Mouse (Mus musculus): ENCODE measurements around the gene Dlg4. TPM values are rescaled to one million over a fixed set of nuclear protein-coding genes. Genes with fewer than 3 reads are reported as not detected.

The Dlg4 gene
- polyA plus RNA-seq (2016; fragmentation: Nextera tagmentation; extraction: Ambion mirVana), result 12.6 and 13.2 TPM in 2 replicates

- no peak for DNase-seq (ENCODE audit: low spot score)
- no peaks in the 10 kb centered on the region for H3K27me3 ChIP-seq (replicated peaks; ENCODE audit: low read depth, poor library complexity, severe bottlenecking)
- H3K9me3 ChIP-seq, result no peaks in the 10 kb centered on the region
- H3K27ac ChIP-seq (replicated peaks), result peak within 1 kb of the TSS; percentile 97
- H3K4me1 ChIP-seq, result peaks cover 79% of the 10 kb centered on the region
- peaks cover 29% of the 10 kb centered on the region for H3K36me3 ChIP-seq (replicated peaks)
- WGBS, result 72% methylated on average over 3 of the region's 3 CpGs
- H3K4me3 ChIP-seq, result peak within 1 kb of the TSS; percentile 86
Observed at GRCm38 (mm10) chr11:70016669-70017068, at the start of gene Dlg4. Gene Dlg4 (plus strand): TSS chr11:70016942.

DNA sequence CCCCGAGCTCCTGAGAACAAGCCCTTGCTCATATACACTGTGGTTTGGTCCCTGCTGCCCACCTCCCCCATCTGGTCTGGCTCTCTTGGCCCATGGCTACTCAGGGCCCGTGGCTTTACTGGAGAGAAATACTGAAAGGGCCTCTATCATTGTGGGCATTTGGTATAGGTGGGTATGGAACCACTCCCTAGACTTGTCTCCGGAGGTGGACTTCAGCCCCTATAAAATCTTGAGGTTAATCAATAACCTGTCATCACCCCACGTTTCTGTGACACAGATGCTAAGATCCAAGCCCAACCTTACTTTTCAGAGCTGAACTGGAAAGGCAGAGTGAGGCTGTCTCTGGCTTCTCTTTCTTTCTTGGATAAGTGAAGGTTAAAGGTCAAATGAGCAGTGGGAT, 47.9 kb upstream of the Dlg4 start:
- H3K27ac ChIP-seq (replicated peaks), result no peak overlapping the region
- peaks cover 50% of the 10 kb centered on the region for H3K27me3 ChIP-seq (replicated peaks; ENCODE audit: low read depth, poor library complexity, severe bottlenecking)
- WGBS, result 89% methylated on average over 4 of the region's 4 CpGs
- H3K4me3 ChIP-seq, result no peak overlapping the region
- H3K9me3 ChIP-seq, result no peaks in the 10 kb centered on the region
- DNase-seq (ENCODE audit: low spot score), result no peak
- H3K36me3 ChIP-seq (replicated peaks), result peaks cover 62% of the 10 kb centered on the region
- H3K4me1 ChIP-seq, result peaks cover 19% of the 10 kb centered on the region

DNA sequence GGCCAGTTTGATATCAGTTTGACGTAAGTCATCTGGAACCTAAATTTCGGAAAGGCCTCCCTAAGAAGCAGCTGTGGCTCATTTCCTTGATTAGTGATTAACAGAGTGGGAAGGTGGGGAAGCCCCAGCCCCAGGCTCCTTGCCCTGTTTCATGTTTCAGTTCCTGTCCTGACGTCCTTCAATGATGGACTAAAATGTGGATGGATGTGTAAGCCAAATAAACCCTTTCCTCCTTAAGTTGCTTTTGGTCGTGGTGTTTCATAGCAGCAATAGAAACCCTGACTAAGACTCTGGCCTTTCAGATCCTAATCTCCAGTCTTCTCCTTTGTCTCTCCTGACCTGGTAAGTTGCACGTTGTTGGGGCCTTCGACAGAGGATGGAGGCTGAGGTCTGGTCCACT, 46.5 kb upstream of the Dlg4 start:
- no peak for DNase-seq (ENCODE audit: low spot score)
- Histone ChIP-seq H3K27ac (replicated peaks) (no peak overlapping the region), H3K4me1 (peaks cover 17% of the 10 kb centered on the region), H3K27me3 (replicated peaks; ENCODE audit: low read depth, poor library complexity, severe bottlenecking) (peaks cover 36% of the 10 kb centered on the region), H3K9me3 (no peaks in the 10 kb centered on the region), H3K4me3 (no peak overlapping the region), H3K36me3 (replicated peaks) (peaks cover 76% of the 10 kb centered on the region)
- 84% methylated on average over 6 of the region's 6 CpGs for WGBS

DNA sequence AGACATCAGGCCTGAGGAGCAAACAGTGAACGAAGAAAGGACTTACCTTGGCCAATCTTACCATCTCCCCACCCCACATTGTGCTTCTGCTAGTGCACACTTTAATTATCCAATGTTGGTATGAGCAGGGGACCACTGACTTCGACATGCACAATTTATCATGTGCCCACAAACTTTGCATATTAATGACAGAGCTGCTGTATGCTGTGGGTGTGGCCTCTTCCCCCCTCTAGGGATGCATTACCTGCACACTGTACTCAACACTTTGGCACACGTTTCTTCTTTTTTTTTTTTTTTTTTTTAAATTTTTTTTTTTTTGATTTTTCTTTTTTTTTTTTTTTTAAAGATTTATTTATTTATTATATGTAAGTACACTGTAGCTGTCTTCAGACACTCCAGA, 46.0 kb upstream of the Dlg4 start:
- WGBS, result 83% methylated on average over 3 of the region's 3 CpGs
- Histone ChIP-seq H3K36me3 (replicated peaks) (peaks cover 81% of the 10 kb centered on the region), H3K9me3 (no peaks in the 10 kb centered on the region), H3K4me3 (no peak overlapping the region), H3K27me3 (replicated peaks; ENCODE audit: low read depth, poor library complexity, severe bottlenecking) (peaks cover 30% of the 10 kb centered on the region), H3K27ac (replicated peaks) (no peak overlapping the region), H3K4me1 (peaks cover 13% of the 10 kb centered on the region)
- DNase-seq (ENCODE audit: low spot score), result no peak

GRCm38 (mm10) chr11:69974907-69975306, 41.8 kb upstream of the Dlg4 start:
- DNase-seq (ENCODE audit: low spot score), result no peak
- H3K9me3 ChIP-seq, result no peaks in the 10 kb centered on the region

GRCm38 (mm10) chr11:69976271-69976670, 40.5 kb upstream of the Dlg4 start:
- no peak overlapping the region for H3K27ac ChIP-seq (replicated peaks)

More at GRCm38 (mm10) chr11:69974907-69975306, 41.8 kb upstream of the Dlg4 start:
- 97% methylated on average over 2 of the region's 2 CpGs for WGBS
- Histone ChIP-seq H3K4me3 (no peak overlapping the region), H3K36me3 (replicated peaks) (peaks cover 87% of the 10 kb centered on the region), H3K27me3 (replicated peaks; ENCODE audit: low read depth, poor library complexity, severe bottlenecking) (no peaks in the 10 kb centered on the region), H3K4me1 (peaks cover 11% of the 10 kb centered on the region), H3K27ac (replicated peaks) (no peak overlapping the region)

GRCm38 (mm10) chr11:69979827-69980195, 36.9 kb upstream of the Dlg4 start:
- Histone ChIP-seq H3K27ac (replicated peaks) (peak overlapping the region; percentile 99), H3K4me3 (peak overlapping the region; percentile 84), H3K36me3 (replicated peaks) (peaks cover 62% of the 10 kb centered on the region), H3K27me3 (replicated peaks; ENCODE audit: low read depth, poor library complexity, severe bottlenecking) (no peaks in the 10 kb centered on the region), H3K9me3 (no peaks in the 10 kb centered on the region), H3K4me1 (peaks cover 32% of the 10 kb centered on the region)
- WGBS, result 4% methylated on average over 16 of the region's 16 CpGs
- no peak for DNase-seq (ENCODE audit: low spot score)

More at GRCm38 (mm10) chr11:69976271-69976670, 40.5 kb upstream of the Dlg4 start:
- Histone ChIP-seq H3K36me3 (replicated peaks) (peaks cover 77% of the 10 kb centered on the region), H3K9me3 (no peaks in the 10 kb centered on the region), H3K4me1 (peaks cover 11% of the 10 kb centered on the region), H3K27me3 (replicated peaks; ENCODE audit: low read depth, poor library complexity, severe bottlenecking) (no peaks in the 10 kb centered on the region), H3K4me3 (no peak overlapping the region)
- DNase-seq (ENCODE audit: low spot score), result no peak
- WGBS, result 85% methylated on average over 4 of the region's 4 CpGs

- H3K27me3 ChIP-seq (replicated peaks; ENCODE audit: low read depth, poor library complexity, severe bottlenecking), result no peaks in the 10 kb centered on the region
- peaks cover 32% of the 10 kb centered on the region for H3K4me1 ChIP-seq
- under 1% methylated on average over 59 of the region's 60 CpGs for WGBS
- peak; percentile 100 for DNase-seq (ENCODE audit: low spot score)
- no peaks in the 10 kb centered on the region for H3K9me3 ChIP-seq
- peak overlapping the region; percentile 84 for H3K4me3 ChIP-seq
- peaks cover 62% of the 10 kb centered on the region for H3K36me3 ChIP-seq (replicated peaks)
- H3K27ac ChIP-seq (replicated peaks), result peak overlapping the region; percentile 99
Observed at GRCm38 (mm10) chr11:69980196-69981140, 36.3 kb upstream of the Dlg4 start.

GRCm38 (mm10) chr11:69981141-69981762, 35.5 kb upstream of the Dlg4 start, which contains the start of gene Ctdnep1:
Gene Ctdnep1 (plus strand): TSS chr11:69981156.
- peaks cover 32% of the 10 kb centered on the region for H3K4me1 ChIP-seq
- DNase-seq (ENCODE audit: low spot score), result no peak
- no peaks in the 10 kb centered on the region for H3K27me3 ChIP-seq (replicated peaks; ENCODE audit: low read depth, poor library complexity, severe bottlenecking)
- H3K27ac ChIP-seq (replicated peaks), result peak within 1 kb of the TSS; percentile 99
- peak within 1 kb of the TSS; percentile 84 for H3K4me3 ChIP-seq
- WGBS, result under 1% methylated on average over 43 of the region's 43 CpGs
- peaks cover 62% of the 10 kb centered on the region for H3K36me3 ChIP-seq (replicated peaks)
- H3K9me3 ChIP-seq, result no peaks in the 10 kb centered on the region

GRCm38 (mm10) chr11:69982225-69982624, 34.5 kb upstream of the Dlg4 start, which contains the start of gene Elp5:
Gene Elp5 (minus strand): TSS chr11:69982517.
- Histone ChIP-seq H3K4me3 (peak within 1 kb of the TSS; percentile 84), H3K27ac (replicated peaks) (peak within 1 kb of the TSS; percentile 99), H3K9me3 (no peaks in the 10 kb centered on the region), H3K4me1 (peaks cover 32% of the 10 kb centered on the region), H3K27me3 (replicated peaks; ENCODE audit: low read depth, poor library complexity, severe bottlenecking) (no peaks in the 10 kb centered on the region), H3K36me3 (replicated peaks) (peaks cover 62% of the 10 kb centered on the region)
- DNase-seq (ENCODE audit: low spot score), result no peak
- WGBS, result 64% methylated on average over 8 of the region's 8 CpGs

DNA sequence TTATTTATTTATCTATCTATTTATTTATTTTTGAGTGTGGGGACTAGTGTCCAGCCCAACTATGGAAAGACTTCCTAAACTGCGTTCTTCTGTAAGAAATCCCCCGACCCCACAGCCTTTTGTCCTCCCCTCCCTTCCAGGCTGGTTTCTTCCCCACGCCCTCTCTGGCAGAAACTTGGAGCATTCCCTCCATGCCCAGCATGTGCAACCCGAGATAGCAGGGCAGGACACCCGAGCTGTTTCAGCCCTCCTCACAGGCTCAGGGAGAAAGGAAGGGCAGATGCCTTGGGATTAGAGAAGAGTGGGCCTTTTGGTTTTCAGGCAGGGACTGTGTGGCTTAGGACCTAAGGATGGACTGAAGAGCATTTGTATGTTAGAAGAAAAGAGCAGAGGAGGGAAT, 33.9 kb upstream of the Dlg4 start:
- 33% methylated on average over 5 of the region's 5 CpGs for WGBS
- Histone ChIP-seq H3K36me3 (replicated peaks) (peaks cover 62% of the 10 kb centered on the region), H3K4me3 (peak overlapping the region; percentile 84), H3K27ac (replicated peaks) (peak overlapping the region; percentile 99), H3K4me1 (peaks cover 32% of the 10 kb centered on the region), H3K9me3 (no peaks in the 10 kb centered on the region), H3K27me3 (replicated peaks; ENCODE audit: low read depth, poor library complexity, severe bottlenecking) (no peaks in the 10 kb centered on the region)
- no peak for DNase-seq (ENCODE audit: low spot score)

GRCm38 (mm10) chr11:69983377-69983776, 33.4 kb upstream of the Dlg4 start:
- Histone ChIP-seq H3K36me3 (replicated peaks) (peaks cover 62% of the 10 kb centered on the region), H3K27ac (replicated peaks) (peak overlapping the region; percentile 99), H3K27me3 (replicated peaks; ENCODE audit: low read depth, poor library complexity, severe bottlenecking) (no peaks in the 10 kb centered on the region), H3K9me3 (no peaks in the 10 kb centered on the region), H3K4me3 (peak overlapping the region; percentile 84), H3K4me1 (peaks cover 32% of the 10 kb centered on the region)
- WGBS, result 88% methylated on average over 4 of the region's 4 CpGs
- DNase-seq (ENCODE audit: low spot score), result no peak
